Mouse (Mus musculus): Measurements from ENCODE around the gene Asb10.

GRCm38 (mm10) chr5:24495019-24495418, 45.8 kb downstream of the Asb10 start:
- no peak for TF ChIP-seq CTCF (IDR thresholded peaks at IDR 0.05 in 2 of 3, conservative IDR thresholded peaks at IDR 0.05 in 1 of 3; ENCODE audit: control insufficient read depth in 1 of 3, insufficient read depth in 1 of 3, low read depth in 2 of 3, low read length in 3 of 3, poor library complexity in 1 of 3, severe bottlenecking in 1 of 3)
- TF ChIP-seq CHD2 (IDR thresholded peaks at IDR 0.05; ENCODE audit: low read length), result no peak
- TF ChIP-seq ETS1 (IDR thresholded peaks at IDR 0.05; ENCODE audit: low read depth, low read length), result no peak
- TF ChIP-seq NELFE (IDR thresholded peaks at IDR 0.05; ENCODE audit: low read depth, low read length), result no peak
- TF ChIP-seq EP300 (IDR thresholded peaks at IDR 0.05; ENCODE audit: low read depth in 1 of 2, low read length in 2 of 2), result no peak
- TF ChIP-seq MAFK (IDR thresholded peaks at IDR 0.05; ENCODE audit: borderline replicate concordance, low read depth, low read length), result no peak
- no peak for TF ChIP-seq ZNF384 (IDR thresholded peaks at IDR 0.05; ENCODE audit: low read depth, low read length)
- no peak for TF ChIP-seq ELF1 (IDR thresholded peaks at IDR 0.05; ENCODE audit: low read depth, low read length)
- no peak for TF ChIP-seq MYB (IDR thresholded peaks at IDR 0.05; ENCODE audit: low read depth, low read length)
- no peak for TF ChIP-seq POLR2A (IDR thresholded peaks at IDR 0.05; ENCODE audit: control insufficient read depth in 1 of 2, insufficient read depth in 1 of 2, low read depth in 1 of 2, low read length in 2 of 2, poor library complexity in 1 of 2)
- no peak for TF ChIP-seq KAT2A (conservative IDR thresholded peaks at IDR 0.05; ENCODE audit: low read depth, low read length)
- TF ChIP-seq GABPA (IDR thresholded peaks at IDR 0.05; ENCODE audit: low read depth, low read length), result no peak
- no peak for TF ChIP-seq POLR2AphosphoS2 (IDR thresholded peaks at IDR 0.05; ENCODE audit: low read length)
- no peak for TF ChIP-seq MAX (IDR thresholded peaks at IDR 0.05; ENCODE audit: low read length)
